Mouse (Mus musculus): ENCODE data around the gene Grm3.

DNA sequence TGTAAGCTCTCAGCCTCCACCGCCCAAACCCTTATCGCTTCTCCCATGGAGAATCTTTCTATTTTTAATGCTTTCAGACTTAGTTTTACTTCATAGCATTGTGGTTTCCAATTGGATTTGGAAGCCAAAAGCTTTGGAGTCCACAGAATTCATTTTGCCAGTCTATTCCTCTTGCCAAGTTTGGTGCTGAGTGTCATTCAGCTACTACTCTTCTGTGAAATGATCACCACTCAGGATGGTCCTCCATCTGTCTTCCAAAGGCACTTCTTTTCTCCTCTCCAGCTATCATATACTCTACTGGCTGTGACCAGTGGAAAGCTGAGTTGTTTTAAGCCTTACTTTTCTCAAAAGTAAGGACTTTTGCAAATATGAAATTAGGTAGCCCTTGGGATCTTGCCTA lies 86.4 kb downstream of the Grm3 start:
- TF ChIP-seq CTCF (IDR thresholded peaks at IDR 0.05; ENCODE audit: low read depth, low read length) = no peak
- no peak for TF ChIP-seq EP300 (IDR thresholded peaks at IDR 0.05; ENCODE audit: insufficient read depth, low read depth, low read length)
- no peak for TF ChIP-seq POLR2A (IDR thresholded peaks at IDR 0.05; ENCODE audit: insufficient read depth, low read length)
